Mouse (Mus musculus): ENCODE data around the gene Rd3.

DNA sequence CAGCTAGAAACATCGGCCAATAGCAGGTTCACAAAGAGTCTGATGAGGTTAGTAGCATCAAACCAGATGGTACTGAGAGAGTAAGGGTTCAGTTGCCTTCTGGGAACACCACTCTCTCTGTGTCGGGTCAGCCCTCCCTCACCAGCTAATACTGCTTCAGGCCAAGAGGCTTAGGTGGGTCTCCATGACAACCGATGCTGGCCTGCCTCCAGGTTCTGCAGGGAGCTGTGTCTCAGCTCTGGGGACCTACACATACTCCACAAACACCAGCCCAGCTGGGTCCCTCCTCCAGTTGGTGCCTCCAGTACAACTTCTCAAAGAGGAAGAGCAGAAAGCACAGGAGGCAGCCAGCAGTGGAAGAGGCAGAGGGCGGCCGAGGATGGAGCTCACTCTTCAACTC, at the start of gene Rd3:
- TF ChIP-seq CTCF (IDR thresholded peaks at IDR 0.05; ENCODE audit: control insufficient read depth, insufficient read depth, low read length) (no peak), POLR2A (IDR thresholded peaks at IDR 0.05; ENCODE audit: borderline replicate concordance, control insufficient read depth, low read depth, low read length) (no peak)
